Mouse (Mus musculus): ENCODE results near the gene Rnf114. TPM values are rescaled to one million over a fixed set of nuclear protein-coding genes. Genes with fewer than 3 reads are reported as not detected.

The Rnf114 gene
- polyA plus RNA-seq, 1 experiment from 2014 or later, result 131 TPM

GRCm38 (mm10) chr2:167548961-167549360 is 56.5 kb downstream of the Rnf114 start:
- Histone ChIP-seq H3K36me3 (replicated peaks) (no peaks in the 10 kb centered on the region), H3K9me3 (no peaks in the 10 kb centered on the region), H3K4me1 (no peaks in the 10 kb centered on the region), H3K27me3 (replicated peaks) (no peaks in the 10 kb centered on the region), H3K27ac (no peak overlapping the region), H3K4me2 (no peak overlapping the region), H3K9ac (no peak overlapping the region), H3K4me3 (no peak overlapping the region)
- ATAC-seq (replicated peaks), result no peak
- 84% methylated on average over 7 of the region's 7 CpGs for WGBS

DNA sequence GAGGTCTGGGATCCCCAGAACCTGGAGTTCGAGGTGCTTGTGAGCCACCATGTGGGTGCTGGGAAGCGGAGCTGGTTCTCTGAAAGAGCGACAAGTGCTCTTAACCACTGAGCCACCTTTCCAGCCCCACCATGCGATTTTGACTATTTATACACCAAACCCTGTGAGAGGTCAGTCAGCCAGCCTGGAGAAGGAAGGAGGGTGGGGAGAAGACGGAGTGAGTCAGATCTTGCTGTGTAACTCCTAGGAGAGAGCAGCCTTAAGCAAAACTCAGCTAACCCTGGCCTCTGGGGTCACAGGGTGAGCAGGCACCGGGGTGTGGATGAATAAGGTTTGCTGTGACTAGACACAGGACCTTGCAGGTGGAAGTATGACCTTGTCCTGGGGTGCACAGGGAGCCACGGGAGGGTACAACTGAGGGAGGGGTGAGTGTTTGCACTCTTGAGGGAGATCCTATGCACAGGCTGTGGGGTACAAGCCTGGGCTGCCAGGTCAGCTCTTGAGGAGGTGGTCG is 58.0 kb downstream of the Rnf114 start:
- H3K4me3 ChIP-seq, result no peak overlapping the region
- no peak overlapping the region for H3K9ac ChIP-seq
- WGBS, result 79% methylated on average over 8 of the region's 8 CpGs
- no peak for ATAC-seq (replicated peaks)
- no peaks in the 10 kb centered on the region for H3K9me3 ChIP-seq
- H3K27me3 ChIP-seq (replicated peaks), result no peaks in the 10 kb centered on the region
- no peaks in the 10 kb centered on the region for H3K4me1 ChIP-seq
- no peak overlapping the region for H3K27ac ChIP-seq
- no peak overlapping the region for H3K4me2 ChIP-seq
- H3K36me3 ChIP-seq (replicated peaks), result no peaks in the 10 kb centered on the region

DNA sequence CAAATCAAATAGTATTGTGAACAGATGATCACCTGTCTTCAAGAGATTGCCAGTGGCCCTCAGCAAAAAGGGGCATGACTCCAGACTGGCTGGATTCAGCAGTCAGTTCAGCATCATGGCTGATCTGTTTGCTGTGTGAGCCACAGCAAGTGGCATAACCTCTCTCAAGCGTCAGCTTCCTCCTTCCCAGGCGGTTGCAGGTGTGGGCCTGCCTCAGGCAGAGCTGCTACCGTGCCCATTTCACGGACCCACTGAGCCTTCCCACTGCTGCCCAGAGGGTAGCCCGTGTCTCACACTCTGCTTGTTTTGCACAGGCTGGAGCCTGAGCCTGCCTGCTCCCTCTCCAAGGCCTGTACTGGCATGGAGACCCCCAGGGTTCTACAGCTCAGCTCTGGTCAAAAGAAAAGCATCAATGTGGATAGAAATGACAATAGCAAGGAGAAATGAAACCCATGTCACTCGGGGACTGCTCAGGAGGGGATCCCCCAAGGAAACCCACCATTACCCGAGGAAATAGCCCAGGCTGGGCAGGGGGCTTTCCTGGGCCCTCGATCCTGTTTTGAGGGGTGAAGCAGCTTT is 59.0 kb downstream of the Rnf114 start:
- no peak for ATAC-seq (replicated peaks)
- 71% methylated on average over 8 of the region's 8 CpGs for WGBS

GRCm38 (mm10) chr2:167552292-167552691 is 59.8 kb downstream of the Rnf114 start:
- no peak overlapping the region for H3K27ac ChIP-seq
- H3K4me1 ChIP-seq, result no peaks in the 10 kb centered on the region
- no peak overlapping the region for H3K4me3 ChIP-seq
- H3K9ac ChIP-seq, result no peak overlapping the region
- H3K4me2 ChIP-seq, result no peak overlapping the region
- H3K36me3 ChIP-seq (replicated peaks), result no peaks in the 10 kb centered on the region
- H3K9me3 ChIP-seq, result no peaks in the 10 kb centered on the region
- 86% methylated on average over 4 of the region's 4 CpGs for WGBS
- no peaks in the 10 kb centered on the region for H3K27me3 ChIP-seq (replicated peaks)
- no peak for ATAC-seq (replicated peaks)

More for the DNA sequence above, 59.0 kb downstream of the Rnf114 start:
- H3K4me2 ChIP-seq, result no peak overlapping the region
- H3K4me1 ChIP-seq, result no peaks in the 10 kb centered on the region
- H3K4me3 ChIP-seq, result no peak overlapping the region
- H3K27ac ChIP-seq, result no peak overlapping the region
- H3K9me3 ChIP-seq, result no peaks in the 10 kb centered on the region
- no peak overlapping the region for H3K9ac ChIP-seq
- H3K27me3 ChIP-seq (replicated peaks), result no peaks in the 10 kb centered on the region
- H3K36me3 ChIP-seq (replicated peaks), result no peaks in the 10 kb centered on the region

- Histone ChIP-seq H3K27me3 (replicated peaks) (no peaks in the 10 kb centered on the region), H3K9me3 (no peaks in the 10 kb centered on the region), H3K4me1 (no peaks in the 10 kb centered on the region), H3K27ac (no peak overlapping the region), H3K9ac (no peak overlapping the region), H3K36me3 (replicated peaks) (no peaks in the 10 kb centered on the region), H3K4me2 (no peak overlapping the region), H3K4me3 (no peak overlapping the region)
- ATAC-seq (replicated peaks), result no peak
- 16% methylated on average over 11 of the region's 11 CpGs for WGBS
Observed at GRCm38 (mm10) chr2:167552927-167553402, 60.5 kb downstream of the Rnf114 start.

DNA sequence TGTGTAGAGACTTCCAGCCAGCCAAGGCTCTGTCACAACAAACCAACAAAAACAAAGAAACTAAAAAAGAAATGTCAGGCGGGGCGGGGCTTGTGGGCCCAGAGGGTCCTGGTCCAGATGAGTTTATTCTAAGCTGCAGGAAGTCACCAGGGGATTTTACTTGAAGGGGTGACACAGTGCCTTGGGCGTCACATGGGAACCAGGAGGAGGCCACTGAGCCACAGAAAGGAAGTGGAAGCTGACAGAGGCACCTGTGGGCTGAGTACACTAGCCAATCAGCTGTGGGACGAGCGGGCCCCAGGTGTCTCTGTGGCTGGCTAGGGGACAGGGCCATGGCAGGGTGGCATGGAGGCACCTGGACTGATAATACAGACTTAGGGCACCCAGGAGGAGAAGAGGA is 63.3 kb downstream of the Rnf114 start:
- Histone ChIP-seq H3K27ac (no peak overlapping the region), H3K4me2 (no peak overlapping the region), H3K9ac (no peak overlapping the region), H3K27me3 (replicated peaks) (0 out of 2 replicates have a peak, but pooled peaks cover 4% of the 10 kb centered on the region), H3K9me3 (no peaks in the 10 kb centered on the region), H3K36me3 (replicated peaks) (no peaks in the 10 kb centered on the region), H3K4me1 (peaks cover 10% of the 10 kb centered on the region), H3K4me3 (no peak overlapping the region)
- 91% methylated on average over 5 of the region's 5 CpGs for WGBS
- no peak for ATAC-seq (replicated peaks)

GRCm38 (mm10) chr2:167559413-167559812 is 67.0 kb downstream of the Rnf114 start:
- 14% methylated on average over 27 of the region's 27 CpGs for WGBS
- Histone ChIP-seq H3K36me3 (replicated peaks) (no peaks in the 10 kb centered on the region), H3K4me2 (peak overlapping the region; percentile 48), H3K9me3 (no peaks in the 10 kb centered on the region), H3K27me3 (replicated peaks) (0 out of 2 replicates have a peak, but pooled peaks cover 4% of the 10 kb centered on the region), H3K4me3 (peak overlapping the region; percentile 16; the same call in 1 of the 2 replicates), H3K9ac (0 out of 2 replicates have a peak overlapping the region, but pooled peaks have one; percentile 10), H3K4me1 (peaks cover 10% of the 10 kb centered on the region), H3K27ac (no peak overlapping the region)
- no peak for ATAC-seq (replicated peaks)

DNA sequence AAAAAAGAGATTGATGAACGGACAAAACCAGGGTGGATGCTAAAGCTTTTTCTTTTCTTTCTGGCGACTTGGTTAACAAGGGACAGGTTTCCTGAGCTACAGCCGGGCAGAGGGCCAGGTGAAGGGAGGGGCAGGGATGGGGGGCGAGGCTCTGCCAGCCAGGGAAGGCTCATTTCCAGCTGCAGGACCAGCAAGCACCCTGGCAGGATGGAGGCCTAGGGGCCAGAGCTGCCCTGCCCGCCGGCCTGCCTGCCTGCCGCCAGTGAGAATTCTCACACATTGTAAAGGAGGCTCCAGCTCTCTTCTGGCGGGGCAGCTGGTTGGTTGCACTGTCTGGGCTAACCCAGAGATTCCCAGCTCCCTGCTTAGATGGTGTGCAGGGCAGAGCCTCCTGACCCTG is 69.7 kb downstream of the Rnf114 start:
- H3K36me3 ChIP-seq (replicated peaks), result no peaks in the 10 kb centered on the region
- 43% methylated on average over 8 of the region's 8 CpGs for WGBS
- H3K27me3 ChIP-seq (replicated peaks), result 0 out of 2 replicates have a peak, but pooled peaks cover 4% of the 10 kb centered on the region
- H3K4me3 ChIP-seq, result no peak overlapping the region
- H3K4me2 ChIP-seq, result no peak overlapping the region
- H3K9ac ChIP-seq, result no peak overlapping the region
- peaks cover 15% of the 10 kb centered on the region for H3K4me1 ChIP-seq
- no peak for ATAC-seq (replicated peaks)
- H3K27ac ChIP-seq, result no peak overlapping the region
- no peaks in the 10 kb centered on the region for H3K9me3 ChIP-seq

- no peak for ATAC-seq (replicated peaks)
- no peaks in the 10 kb centered on the region for H3K9me3 ChIP-seq
- no peak overlapping the region for H3K4me3 ChIP-seq
- no peak overlapping the region for H3K27ac ChIP-seq
- WGBS, result 81% methylated on average over 5 of the region's 5 CpGs
- H3K27me3 ChIP-seq (replicated peaks), result 0 out of 2 replicates have a peak, but pooled peaks cover 4% of the 10 kb centered on the region
- H3K36me3 ChIP-seq (replicated peaks), result no peaks in the 10 kb centered on the region
- no peak overlapping the region for H3K9ac ChIP-seq
- H3K4me1 ChIP-seq, result peaks cover 15% of the 10 kb centered on the region
- H3K4me2 ChIP-seq, result no peak overlapping the region
Observed at GRCm38 (mm10) chr2:167563035-167563434, 70.6 kb downstream of the Rnf114 start.

DNA sequence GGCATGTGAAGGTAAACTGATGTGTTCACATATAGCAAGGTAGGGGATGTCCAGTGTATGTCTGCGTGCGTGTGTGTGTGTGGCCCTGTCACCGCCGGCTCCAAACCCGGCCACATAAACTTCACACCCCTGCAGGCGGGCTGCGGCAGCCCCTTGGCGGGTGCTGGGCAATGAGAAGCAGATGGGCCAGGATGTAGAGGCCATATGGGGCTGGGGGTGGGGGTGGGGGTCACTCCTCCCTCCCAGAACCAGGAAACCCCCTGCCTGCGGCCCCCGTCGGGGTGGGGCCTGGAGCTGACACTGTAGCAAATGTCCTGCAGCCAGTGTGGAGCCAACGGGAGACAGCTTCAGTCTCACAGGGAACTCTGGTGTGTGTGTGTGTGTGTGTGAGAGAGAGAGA is 71.3 kb downstream of the Rnf114 start:
- Histone ChIP-seq H3K4me1 (peaks cover 15% of the 10 kb centered on the region), H3K4me3 (no peak overlapping the region), H3K27me3 (replicated peaks) (0 out of 2 replicates have a peak, but pooled peaks cover 4% of the 10 kb centered on the region), H3K9ac (no peak overlapping the region), H3K4me2 (no peak overlapping the region), H3K27ac (no peak overlapping the region), H3K9me3 (no peaks in the 10 kb centered on the region), H3K36me3 (replicated peaks) (no peaks in the 10 kb centered on the region)
- 54% methylated on average over 12 of the region's 12 CpGs for WGBS
- ATAC-seq (replicated peaks), result no peak

DNA sequence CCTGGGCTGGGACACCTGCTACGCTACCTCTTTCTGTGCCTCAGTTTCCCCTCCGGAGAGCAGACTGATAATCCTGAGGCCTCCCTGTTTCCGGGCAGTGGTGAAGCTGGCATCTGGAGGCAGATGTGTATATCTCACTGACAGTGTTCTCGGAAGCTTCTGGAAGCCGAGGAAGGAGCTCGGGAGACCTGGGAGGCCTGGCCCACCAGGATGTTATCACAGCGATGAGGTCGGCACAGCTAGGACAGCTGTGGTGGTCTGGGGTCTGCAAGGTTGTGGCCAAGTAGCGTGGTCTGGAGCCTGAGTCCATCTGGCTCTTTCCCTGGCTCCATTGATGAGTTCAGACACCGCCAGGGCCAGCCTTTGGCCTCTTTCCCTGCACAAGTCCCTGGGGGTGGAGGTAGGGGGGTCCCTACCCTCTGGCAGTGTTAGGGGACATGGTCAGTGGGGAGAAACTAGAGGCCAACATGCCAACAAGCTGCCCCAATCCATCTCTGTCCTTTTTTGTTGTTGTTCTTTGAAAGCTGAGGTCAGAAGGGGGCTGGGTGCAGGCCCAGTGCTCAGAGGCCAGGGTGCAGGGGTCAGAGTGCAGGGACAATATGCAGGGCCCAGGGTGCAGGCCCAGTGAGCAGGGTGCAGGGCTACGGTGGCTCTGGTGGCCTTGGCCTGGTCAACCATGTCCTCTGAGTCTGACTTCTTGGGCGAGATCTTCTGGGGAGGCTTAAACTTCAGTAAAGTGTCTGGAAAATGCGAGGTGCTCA is 72.3 kb downstream of the Rnf114 start:
- WGBS, result 88% methylated on average over 13 of the region's 13 CpGs
- peaks cover 9% of the 10 kb centered on the region for H3K4me1 ChIP-seq
- no peak overlapping the region for H3K4me3 ChIP-seq
- no peaks in the 10 kb centered on the region for H3K36me3 ChIP-seq (replicated peaks)
- ATAC-seq (replicated peaks), result no peak
- H3K27ac ChIP-seq, result no peak overlapping the region
- no peak overlapping the region for H3K4me2 ChIP-seq
- H3K9ac ChIP-seq, result no peak overlapping the region
- H3K27me3 ChIP-seq (replicated peaks), result 0 out of 2 replicates have a peak, but pooled peaks cover 4% of the 10 kb centered on the region
- H3K9me3 ChIP-seq, result no peaks in the 10 kb centered on the region

DNA sequence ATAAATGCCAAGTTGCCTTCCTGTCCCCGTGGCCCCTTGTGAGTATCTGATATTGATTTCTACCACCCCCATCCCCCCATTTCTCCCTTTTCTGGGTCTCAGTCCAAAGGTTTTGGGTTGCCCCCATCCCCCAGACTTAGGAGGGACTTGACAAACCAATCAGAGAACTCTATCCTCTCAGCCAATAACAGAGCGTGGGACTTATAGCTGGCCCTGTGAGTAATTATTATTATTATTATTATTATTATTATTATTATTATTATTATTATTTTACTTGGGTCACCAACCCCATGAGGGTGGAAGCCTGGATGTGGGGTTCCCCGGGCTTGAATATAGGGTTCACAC is 72.8 kb downstream of the Rnf114 start:
- no peak overlapping the region for H3K9ac ChIP-seq
- no peak for ATAC-seq (replicated peaks)

More for the DNA sequence above, 72.8 kb downstream of the Rnf114 start:
- Histone ChIP-seq H3K27ac (no peak overlapping the region), H3K27me3 (replicated peaks) (0 out of 2 replicates have a peak, but pooled peaks cover 2% of the 10 kb centered on the region), H3K9me3 (no peaks in the 10 kb centered on the region), H3K4me2 (no peak overlapping the region), H3K4me1 (peaks cover 5% of the 10 kb centered on the region; the same call in 1 of the 2 replicates), H3K36me3 (replicated peaks) (no peaks in the 10 kb centered on the region), H3K4me3 (no peak overlapping the region)
- 77% methylated on average over 3 of the region's 3 CpGs for WGBS
